ENCODE assay signal across 8 mouse cellular contexts in genomic region chr8:117257029-117257820, GRCm38 (mm10). TPM values are rescaled to one million over a fixed set of nuclear protein-coding genes. Genes with fewer than 3 reads are reported as not detected.
A peak's percentile ranks its signal among the peaks of the same experiment; 100 is the strongest.
DNase-seq lines count a peak whose midpoint lies in the region; ATAC-seq and TF ChIP-seq lines count a peak whose summit lies in the region.

Gene Cmip, plus strand, starts transcription at chr8:117257064.

- peak within 1 kb of the TSS; percentile 77 for H3K27ac ChIP-seq in intestine, embryonic 14.5 days (ENCODE audit: low read depth)
- H3K27ac ChIP-seq in limb, embryonic 13.5 days, result peak within 1 kb of the TSS; percentile 82

- WGBS in intestine, embryonic 14.5 days, result under 1% methylated on average over 62 of the region's 65 CpGs
- under 1% methylated on average over 51 of the region's 65 CpGs for WGBS in limb, embryonic 13.5 days

- peak within 1 kb of the TSS; percentile 74 for H3ac ChIP-seq in C2C12 (ENCODE audit: control insufficient read depth, insufficient read length, low read depth)

- DNase-seq in WW6 (ENCODE audit: low read depth, low spot score), result peak; percentile 38
- DNase-seq in gastrocnemius, postnatal 36 days, result peak; percentile 23 to 52
- DNase-seq in intestine, embryonic 14.5 days (ENCODE audit: low spot score), result peak; percentile 79
- DNase-seq in naive thymus-derived CD4-positive, alpha-beta T cell, adult 2 months (ENCODE audit: low read depth), result peak; percentile 60
- DNase-seq in thymus, postnatal 36 days, result peak; percentile 57 to 69

- TF ChIP-seq CTCF in C2C12 (IDR thresholded peaks at IDR 0.05; ENCODE audit: control insufficient read depth, insufficient read depth, insufficient read length), result no peak

- H3K79me3 ChIP-seq in C2C12 (ENCODE audit: low read depth), result peaks cover 43% of the 10 kb centered on the region

- peak within 1 kb of the TSS; percentile 59 for H3K4me3 ChIP-seq in C2C12 (ENCODE audit: insufficient read depth, poor library complexity, severe bottlenecking)
- H3K4me3 ChIP-seq in intestine, embryonic 14.5 days (ENCODE audit: low read depth, low read length), result peak within 1 kb of the TSS; percentile 100
- peak within 1 kb of the TSS; percentile 96 for H3K4me3 ChIP-seq in limb, embryonic 13.5 days

- peak within 1 kb of the TSS; percentile 93 for H3K9ac ChIP-seq in intestine, embryonic 14.5 days (ENCODE audit: low read length)
- peak within 1 kb of the TSS; percentile 95 for H3K9ac ChIP-seq in limb, embryonic 13.5 days

- H3K79me2 ChIP-seq in C2C12 (ENCODE audit: control insufficient read depth, insufficient read depth), result peaks cover 54% of the 10 kb centered on the region

- H3K36me3 ChIP-seq in C2C12 (ENCODE audit: control insufficient read depth, insufficient read depth), result no peaks in the 10 kb centered on the region
- H3K36me3 ChIP-seq in intestine, embryonic 14.5 days (ENCODE audit: control insufficient read depth, insufficient read depth, low read length), result no peaks in the 10 kb centered on the region
- no peaks in the 10 kb centered on the region for H3K36me3 ChIP-seq in limb, embryonic 13.5 days

- intact Hi-C loops in gastrocnemius, postnatal 36 days (cut with DNase I), result loop anchor here (5.0 to 10.0 kb wide), 2 partner anchors 50 to 108 kb away; no protein-coding TSS in a partner anchor

- no peak for ATAC-seq in common myeloid progenitor, adult 5-6 weeks (replicated peaks; ENCODE audit: low read depth, poor library complexity, severe bottlenecking)
- peak; percentile 32; the same call in 1 of the 2 replicates for ATAC-seq in intestine, embryonic 14.5 days (replicated peaks; ENCODE audit: low FRiP score, low TSS enrichment, low read depth)
- ATAC-seq in limb, embryonic 13.5 days (ENCODE audit: low FRiP score, low read depth), result peak; percentile 29

- no peaks in the 10 kb centered on the region for H3K27me3 ChIP-seq in C2C12 (ENCODE audit: control insufficient read depth, insufficient read depth, insufficient read length)
- no peaks in the 10 kb centered on the region for H3K27me3 ChIP-seq in intestine, embryonic 14.5 days (replicated peaks; ENCODE audit: control insufficient read depth, insufficient read depth, low read length)
- no peaks in the 10 kb centered on the region for H3K27me3 ChIP-seq in limb, embryonic 13.5 days

- peak within 1 kb of the TSS; percentile 89 for H3K4me2 ChIP-seq in intestine, embryonic 14.5 days (ENCODE audit: low read length)
- peak within 1 kb of the TSS; percentile 89 for H3K4me2 ChIP-seq in limb, embryonic 13.5 days (replicated peaks)

- no peaks in the 10 kb centered on the region for H3K9me3 ChIP-seq in intestine, embryonic 14.5 days (ENCODE audit: control insufficient read depth, low read length)
- H3K9me3 ChIP-seq in limb, embryonic 13.5 days, result no peaks in the 10 kb centered on the region

- H3K4me1 ChIP-seq in intestine, embryonic 14.5 days (replicated peaks; ENCODE audit: control insufficient read depth, insufficient read depth, low read length), result peaks cover 36% of the 10 kb centered on the region
- peaks cover 42% of the 10 kb centered on the region for H3K4me1 ChIP-seq in limb, embryonic 13.5 days

TF ChIP-seq in C2C12, 6 proteins besides CTCF, POLR2A, EP300 and RAD21:
- TF ChIP-seq FOSL1 (IDR thresholded peaks at IDR 0.05; ENCODE audit: insufficient read depth, low read length, poor library complexity, severe bottlenecking), result no peak

RNA-seq across cellular contexts. Expression of gene Cmip, which starts in this region (rescaled TPM):
- polyA plus RNA-seq in C2C12 (2012; fragmentation: generic; extraction: Trizol), result 17.3 TPM
- 20.5 and 29.0 TPM in 2 replicates for total RNA-seq in common myeloid progenitor, adult 5-6 weeks (2017)
- total RNA-seq in gastrocnemius, postnatal 36 days (2021), result 1 to 10 TPM; 7.4 to 9.6 TPM
- 22.2 and 22.4 TPM in 2 replicates for polyA plus RNA-seq in intestine, embryonic 14.5 days (2014; fragmentation: Nextera tagmentation; extraction: Ambion mirVana)
- 13.9 and 14.3 TPM in 2 replicates for polyA plus RNA-seq in limb, embryonic 13.5 days (2015; fragmentation: Nextera tagmentation; extraction: Ambion mirVana)
